13 mouse cellular contexts compared by ENCODE assay signal in genomic region chr6:8484437-8485275, GRCm38 (mm10). TPM values are rescaled to one million over a fixed set of nuclear protein-coding genes. Genes with fewer than 3 reads are reported as not detected.
DNase-seq lines count a peak whose midpoint lies in the region; ATAC-seq and TF ChIP-seq lines count a peak whose summit lies in the region.
"Had no signal": no experiment of that assay in that cellular context is flagged by ENCODE, and none has a peak within 500 bp of the region (broad histone marks: within the 10 kb centered on the region; RNA-seq: fewer than 3 reads in every experiment).

No protein-coding gene starts in this region.

- H3K27me3 ChIP-seq in spleen, adult 2 months (ENCODE audit: control insufficient read depth, insufficient read depth, low read length) = no peaks in the 10 kb centered on the region
- H3K27me3 ChIP-seq: heart, embryonic 13.5 days; limb, embryonic 12.5 days; megakaryocyte, embryonic 14.5 days had no signal

- no peak for TF ChIP-seq CTCF in spleen, adult 2 months (IDR thresholded peaks at IDR 0.05; ENCODE audit: extremely low read depth, insufficient read depth, insufficient read length, insufficient replicate concordance)

- peaks cover 15% of the 10 kb centered on the region for H3K4me1 ChIP-seq in spleen, adult 2 months (ENCODE audit: control insufficient read depth, insufficient read depth, insufficient read length)

- intact Hi-C loops in gastrocnemius, postnatal 36 days (cut with DNase I) = no loop called here

- peak overlapping the region; percentile 84 for H3K27ac ChIP-seq in spleen, adult 2 months (ENCODE audit: insufficient read depth, low read length)
- H3K27ac ChIP-seq: heart, embryonic 13.5 days; limb, embryonic 12.5 days had no signal

- H3K36me3 ChIP-seq in spleen, adult 2 months (ENCODE audit: control insufficient read depth, insufficient read depth, low read length) = no peaks in the 10 kb centered on the region
- H3K36me3 ChIP-seq: heart, embryonic 13.5 days; limb, embryonic 12.5 days had no signal

- 73% methylated on average over 17 of the region's 17 CpGs for WGBS in spleen, adult 2 months

- peak; percentile 55 for ATAC-seq in erythroid progenitor cell, adult 5-6 weeks (replicated peaks; ENCODE audit: low FRiP score, poor library complexity, severe bottlenecking)
- ATAC-seq in megakaryocyte progenitor cell, adult 5-6 weeks (replicated peaks; ENCODE audit: poor library complexity) = peak; percentile 68

- H3K4me3 ChIP-seq in spleen, adult 2 months (ENCODE audit: extremely low read depth, insufficient read depth, insufficient read length) = no peak overlapping the region
- H3K4me3 ChIP-seq: heart, embryonic 13.5 days; limb, embryonic 12.5 days; megakaryocyte, embryonic 14.5 days had no signal

- TF ChIP-seq POLR2A in spleen, adult 2 months (IDR thresholded peaks at IDR 0.05; ENCODE audit: low read depth, low read length) = no peak

- DNase-seq in spleen, adult 2 months (ENCODE audit: low read depth in 1 of 2, low spot score in 2 of 2) = no peak
- DNase-seq in spleen, postnatal 14 days (ENCODE audit: low spot score in 2 of 2) = no peak
- DNase-seq in layer of hippocampus, adult 9-11 months = no peak
- no peak for DNase-seq in gastrocnemius, postnatal 36 days
- DNase-seq in heart, adult 18-20 months = no peak
- DNase-seq: adrenal gland, postnatal 25 days; cerebellum, adult 9-11 months; right cerebral cortex, postnatal 4 days had no signal

RNA-seq across cellular contexts. Expression of gene Glcci1, which starts 24.7 kb away (rescaled TPM):
- 11.2 and 14.0 TPM in 2 replicates for polyA plus RNA-seq in spleen, adult 2 months (2012; rRNA removed)
- 8.4 and 39.6 TPM in 2 replicates for total RNA-seq in erythroid progenitor cell, adult 5-6 weeks (2015; ENCODE audit: low replicate concordance)
- total RNA-seq in erythroid progenitor cell, adult 5-6 weeks (2017; ENCODE audit: low replicate concordance) = 5.5 and 7.3 TPM in 2 replicates
- total RNA-seq in megakaryocyte progenitor cell, adult 5-6 weeks (2015) = 5.1 and 7.1 TPM in 2 replicates
- 0.54 and 5.1 TPM in 2 replicates for total RNA-seq in megakaryocyte progenitor cell, adult 5-6 weeks (2017)
- 1 to 10 TPM; 5.2 to 7.4 TPM for total RNA-seq in gastrocnemius, postnatal 36 days (2021)
- total RNA-seq in heart, adult 18-20 months (2021) = 10 to 100 TPM in 1 of 2 experiments, 1 to 10 TPM in 1; 8.4 to 10.1 TPM
